Mouse (Mus musculus): ENCODE measurements at regions not wholly inside any gene's neighbourhood (a gene's known extent, or its start where the extent isn't known, plus 50 kb on each side); places are given as distances from the start of the nearest gene placed in this dataset.

DNA sequence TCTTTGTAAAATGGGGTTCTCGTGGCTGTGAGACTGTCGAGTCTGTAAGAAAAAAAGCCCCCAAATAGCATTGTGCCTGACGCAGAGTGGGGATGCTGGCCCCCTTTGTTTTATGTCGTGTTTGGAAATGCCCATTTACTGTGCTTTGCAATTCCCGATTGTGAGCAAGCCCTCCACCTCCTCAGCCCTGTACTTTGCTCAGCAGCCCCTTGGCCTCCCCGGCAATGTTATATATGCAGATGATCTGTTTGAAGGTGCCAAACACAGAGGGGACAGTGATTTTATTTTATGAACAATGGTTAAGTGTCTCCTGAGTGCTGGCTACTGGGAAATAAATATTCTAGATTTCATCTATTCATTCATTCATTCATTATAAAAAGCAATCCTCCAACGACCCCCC is 477.6 kb downstream of the Prss52 start:
- Histone ChIP-seq H3K4me1 (peaks cover 43% of the 10 kb centered on the region), H3K36me3 (no peaks in the 10 kb centered on the region), H3K4me2 (replicated peaks) (0 out of 2 replicates have a peak overlapping the region, but pooled peaks have one; percentile 7), H3K27me3 (peaks cover 28% of the 10 kb centered on the region), H3K4me3 (no peak overlapping the region), H3K27ac (replicated peaks) (peak overlapping the region; percentile 89), H3K9ac (replicated peaks) (0 out of 2 replicates have a peak overlapping the region, but pooled peaks have one; percentile 34), H3K9me3 (no peaks in the 10 kb centered on the region)
- 18% methylated on average over 7 of the region's 7 CpGs for WGBS
- ATAC-seq (ENCODE audit: low FRiP score, low read depth) = no peak

- H3K4me3 ChIP-seq = no peak overlapping the region
- no peaks in the 10 kb centered on the region for H3K9me3 ChIP-seq
- 34% methylated on average over 4 of the region's 4 CpGs for WGBS
- no peaks in the 10 kb centered on the region for H3K36me3 ChIP-seq
- no peak overlapping the region for H3K9ac ChIP-seq (replicated peaks)
- H3K4me2 ChIP-seq (replicated peaks) = no peak overlapping the region
- ATAC-seq (ENCODE audit: low FRiP score, low read depth) = no peak
- H3K4me1 ChIP-seq = peaks cover 48% of the 10 kb centered on the region
- H3K27me3 ChIP-seq = peaks cover 38% of the 10 kb centered on the region
- peak overlapping the region; percentile 89 for H3K27ac ChIP-seq (replicated peaks)
Observed at GRCm38 (mm10) chr14:64582822-64583221, 478.7 kb downstream of the Prss52 start.

- peaks cover 52% of the 10 kb centered on the region for H3K4me1 ChIP-seq
- ATAC-seq (ENCODE audit: low FRiP score, low read depth) = no peak
- peak overlapping the region; percentile 66 for H3K27ac ChIP-seq (replicated peaks)
- no peak overlapping the region for H3K4me3 ChIP-seq
- no peak overlapping the region for H3K9ac ChIP-seq (replicated peaks)
- H3K9me3 ChIP-seq = no peaks in the 10 kb centered on the region
- WGBS = 76% methylated on average over 5 of the region's 5 CpGs
- H3K27me3 ChIP-seq = peaks cover 46% of the 10 kb centered on the region
- no peak overlapping the region for H3K4me2 ChIP-seq (replicated peaks)
- no peaks in the 10 kb centered on the region for H3K36me3 ChIP-seq
Observed at GRCm38 (mm10) chr14:64584221-64584620, 480.1 kb downstream of the Prss52 start.

- peaks cover 52% of the 10 kb centered on the region for H3K27me3 ChIP-seq
- no peak for ATAC-seq (ENCODE audit: low FRiP score, low read depth)
- no peak overlapping the region for H3K4me3 ChIP-seq
- H3K27ac ChIP-seq (replicated peaks) = peak overlapping the region; percentile 99
- 6% methylated on average over 5 of the region's 5 CpGs for WGBS
- no peaks in the 10 kb centered on the region for H3K9me3 ChIP-seq
- no peaks in the 10 kb centered on the region for H3K36me3 ChIP-seq
- peak overlapping the region; percentile 70 for H3K4me2 ChIP-seq (replicated peaks)
- H3K4me1 ChIP-seq = peaks cover 54% of the 10 kb centered on the region
- no peak overlapping the region for H3K9ac ChIP-seq (replicated peaks)
Observed at GRCm38 (mm10) chr14:64585081-64585470, 481.0 kb downstream of the Prss52 start.

DNA sequence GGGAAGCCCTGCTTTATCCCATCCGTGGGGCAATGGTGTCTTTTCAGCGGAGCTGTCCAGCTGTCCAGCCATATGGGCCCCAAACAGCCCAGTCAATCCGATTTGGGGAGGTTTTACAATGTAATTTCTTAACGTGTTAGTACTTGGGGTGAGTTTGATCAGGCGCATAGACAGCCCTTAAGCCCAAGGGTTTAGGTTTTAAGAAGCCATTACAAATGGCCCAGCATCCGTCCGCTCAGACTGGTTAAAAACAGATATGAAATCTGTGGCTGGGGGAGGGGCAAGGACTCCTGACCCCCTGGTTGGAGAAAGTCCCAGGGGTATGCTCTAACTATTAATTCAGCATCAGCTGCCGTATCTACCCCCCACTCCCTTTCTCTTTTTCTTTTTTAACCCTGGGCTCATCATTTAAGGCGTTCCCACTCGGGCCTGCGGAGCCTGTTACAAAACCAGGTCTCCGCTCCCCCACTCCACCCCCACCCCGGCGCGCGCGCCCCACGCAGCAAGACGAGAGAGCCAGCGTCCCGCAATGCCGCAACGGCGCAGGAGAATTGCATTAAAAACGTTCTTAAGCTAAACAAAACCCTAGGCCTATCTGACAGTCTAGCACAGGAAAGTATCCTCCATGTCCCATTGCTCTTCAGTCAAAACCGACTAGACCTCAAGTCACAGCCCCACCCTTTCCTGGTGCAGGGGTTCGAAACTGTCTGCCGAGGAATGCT is 481.5 kb downstream of the Prss52 start:
- Histone ChIP-seq H3K9ac (replicated peaks) (peak overlapping the region; percentile 97), H3K36me3 (0 out of 2 replicates have a peak, but pooled peaks cover 5% of the 10 kb centered on the region), H3K27ac (replicated peaks) (peak overlapping the region; percentile 99), H3K9me3 (no peaks in the 10 kb centered on the region), H3K4me1 (peaks cover 51% of the 10 kb centered on the region), H3K4me3 (peak overlapping the region; percentile 12), H3K27me3 (peaks cover 58% of the 10 kb centered on the region), H3K4me2 (replicated peaks) (peak overlapping the region; percentile 70)
- WGBS = 2% methylated on average over 28 of the region's 28 CpGs
- peak; percentile 3; the same call in 1 of the 2 replicates for ATAC-seq (ENCODE audit: low FRiP score, low read depth)

- Histone ChIP-seq H3K27ac (replicated peaks) (peak overlapping the region; percentile 99), H3K4me1 (peaks cover 47% of the 10 kb centered on the region), H3K4me3 (peak overlapping the region; percentile 76), H3K9ac (replicated peaks) (peak overlapping the region; percentile 97), H3K36me3 (peaks cover 13% of the 10 kb centered on the region; the same call in 1 of the 2 replicates), H3K27me3 (peaks cover 66% of the 10 kb centered on the region), H3K9me3 (no peaks in the 10 kb centered on the region), H3K4me2 (replicated peaks) (peak overlapping the region; percentile 70)
- no peak for ATAC-seq (ENCODE audit: low FRiP score, low read depth)
- 2% methylated on average over 12 of the region's 12 CpGs for WGBS
Observed at GRCm38 (mm10) chr14:64586386-64586859, 482.3 kb downstream of the Prss52 start.

GRCm38 (mm10) chr14:64586860-64587698 is 483.0 kb downstream of the Prss52 start:
- peaks cover 44% of the 10 kb centered on the region for H3K4me1 ChIP-seq
- H3K9ac ChIP-seq (replicated peaks) = peak overlapping the region; percentile 97
- H3K9me3 ChIP-seq = no peaks in the 10 kb centered on the region
- H3K4me2 ChIP-seq (replicated peaks) = peak overlapping the region; percentile 70
- peak overlapping the region; percentile 99 for H3K27ac ChIP-seq (replicated peaks)
- peak; percentile 67 for ATAC-seq (ENCODE audit: low FRiP score, low read depth)
- H3K36me3 ChIP-seq = peaks cover 16% of the 10 kb centered on the region; the same call in 1 of the 2 replicates
- H3K4me3 ChIP-seq = peak overlapping the region; percentile 76
- peaks cover 69% of the 10 kb centered on the region for H3K27me3 ChIP-seq
- WGBS = under 1% methylated on average over 53 of the region's 58 CpGs

- no peaks in the 10 kb centered on the region for H3K9me3 ChIP-seq
- H3K36me3 ChIP-seq = peaks cover 16% of the 10 kb centered on the region; the same call in 1 of the 2 replicates
- H3K27ac ChIP-seq (replicated peaks) = peak overlapping the region; percentile 99
- H3K27me3 ChIP-seq = peaks cover 74% of the 10 kb centered on the region
- peak; percentile 35 for ATAC-seq (ENCODE audit: low FRiP score, low read depth)
- WGBS = under 1% methylated on average over 38 of the region's 40 CpGs
- H3K4me2 ChIP-seq (replicated peaks) = peak overlapping the region; percentile 70
- H3K4me1 ChIP-seq = peaks cover 45% of the 10 kb centered on the region
- H3K4me3 ChIP-seq = peak overlapping the region; percentile 76
- H3K9ac ChIP-seq (replicated peaks) = peak overlapping the region; percentile 97
Observed at GRCm38 (mm10) chr14:64587699-64588434, 483.8 kb downstream of the Prss52 start.

DNA sequence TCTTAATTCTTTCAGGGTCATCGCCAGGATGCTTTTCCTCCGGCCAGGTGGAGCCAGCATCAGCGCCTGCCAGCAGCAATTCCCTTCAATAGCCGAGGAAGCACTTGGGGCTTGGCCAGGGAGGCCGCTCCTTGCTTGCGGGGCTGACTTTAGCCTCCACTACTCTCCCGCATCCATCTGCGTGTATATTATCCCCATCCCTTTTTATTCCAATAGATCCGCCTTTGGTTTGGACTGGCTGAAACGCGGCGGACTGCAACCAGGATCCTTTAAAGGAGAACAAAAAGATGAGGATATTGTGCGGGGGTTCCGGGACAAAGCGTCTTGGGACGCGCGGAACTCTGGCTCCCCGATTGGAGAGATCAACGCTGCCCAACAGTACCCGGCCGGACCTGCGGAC is 484.5 kb downstream of the Prss52 start:
- Histone ChIP-seq H3K9ac (replicated peaks) (peak overlapping the region; percentile 97), H3K4me3 (peak overlapping the region; percentile 76), H3K9me3 (no peaks in the 10 kb centered on the region), H3K4me1 (peaks cover 45% of the 10 kb centered on the region), H3K27ac (replicated peaks) (peak overlapping the region; percentile 99), H3K36me3 (peaks cover 16% of the 10 kb centered on the region; the same call in 1 of the 2 replicates), H3K4me2 (replicated peaks) (peak overlapping the region; percentile 70), H3K27me3 (peaks cover 70% of the 10 kb centered on the region)
- no peak for ATAC-seq (ENCODE audit: low FRiP score, low read depth)
- under 1% methylated on average over 23 of the region's 23 CpGs for WGBS

GRCm38 (mm10) chr14:64589126-64589525 is 485.0 kb downstream of the Prss52 start:
- Histone ChIP-seq H3K9ac (replicated peaks) (peak overlapping the region; percentile 97), H3K9me3 (no peaks in the 10 kb centered on the region), H3K4me1 (peaks cover 50% of the 10 kb centered on the region), H3K4me3 (peak overlapping the region; percentile 76), H3K27ac (replicated peaks) (peak overlapping the region; percentile 99), H3K4me2 (replicated peaks) (peak overlapping the region; percentile 70), H3K27me3 (peaks cover 70% of the 10 kb centered on the region), H3K36me3 (peaks cover 16% of the 10 kb centered on the region; the same call in 1 of the 2 replicates)
- 7% methylated on average over 1 of the region's 2 CpGs for WGBS
- ATAC-seq (ENCODE audit: low FRiP score, low read depth) = 0 out of 2 replicates have a peak, but pooled peaks have one; percentile 1
